In the genomic region with DNA sequence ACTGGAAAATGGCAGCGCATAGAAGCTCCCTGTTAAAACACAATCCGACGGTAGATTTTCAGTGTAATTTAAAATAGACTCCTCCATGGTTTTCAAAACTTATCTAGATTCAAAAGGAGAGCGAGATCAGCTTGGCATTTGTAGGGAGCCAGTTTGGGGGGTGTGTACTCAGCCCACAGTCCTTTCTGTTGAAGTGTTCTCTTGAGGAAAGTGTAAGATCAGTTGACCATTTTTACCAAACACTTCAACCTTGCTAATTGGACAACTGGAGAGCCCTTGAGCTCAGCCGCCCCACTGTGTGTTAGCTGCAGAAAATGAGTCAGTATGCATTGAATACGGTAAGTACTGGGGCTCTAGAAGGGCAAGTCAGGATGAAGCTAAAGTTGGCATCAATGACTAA, we compare ENCODE assay signal across 28 mouse cellular contexts. TPM values are rescaled to one million over a fixed set of nuclear protein-coding genes. Genes with fewer than 3 reads are reported as not detected.
A peak's percentile ranks its signal among the peaks of the same experiment; 100 is the strongest.
DNase-seq lines count a peak whose midpoint lies in the region; ATAC-seq and TF ChIP-seq lines count a peak whose summit lies in the region.
"Had no signal": no experiment of that assay in that cellular context is flagged by ENCODE, and none has a peak within 500 bp of the region (broad histone marks: within the 10 kb centered on the region; RNA-seq: fewer than 3 reads in every experiment).

No protein-coding gene starts in this region.

- no peak overlapping the region for H3K4me2 ChIP-seq in midbrain, embryonic 13.5 days (replicated peaks)
- no peak overlapping the region for H3K4me2 ChIP-seq in midbrain, embryonic 11.5 days
- peak overlapping the region; percentile 8; the same call in 1 of the 2 replicates for H3K4me2 ChIP-seq in forebrain, postnatal 0 days (ENCODE audit: low read depth)
- H3K4me2 ChIP-seq: heart, embryonic 12.5 days; hindbrain, embryonic 13.5 days; liver, embryonic 12.5 days; neural tube, embryonic 13.5 days had no signal

- 0 out of 2 replicates have a peak, but pooled peaks have one; percentile 34 for ATAC-seq in frontal cortex, adult (ENCODE audit: low TSS enrichment)
- ATAC-seq in midbrain, embryonic 13.5 days = no peak
- no peak for ATAC-seq in midbrain, embryonic 11.5 days (ENCODE audit: low FRiP score)
- no peak for ATAC-seq in forebrain, postnatal 0 days
- no peak for ATAC-seq in megakaryocyte progenitor cell, adult 5-6 weeks (replicated peaks; ENCODE audit: poor library complexity)
- ATAC-seq: CD4-positive, CD25-positive, alpha-beta regulatory T cell, adult 4 months; intestine, postnatal 0 days; liver, embryonic 12.5 days; liver, postnatal 0 days had no signal

- peaks cover 24% of the 10 kb centered on the region for H3K4me1 ChIP-seq in midbrain, embryonic 13.5 days (replicated peaks)
- H3K4me1 ChIP-seq in midbrain, embryonic 11.5 days (ENCODE audit: control insufficient read depth, insufficient read depth, low read length) = peaks cover 2% of the 10 kb centered on the region; the same call in 1 of the 2 replicates
- H3K4me1 ChIP-seq in forebrain, postnatal 0 days (ENCODE audit: insufficient read depth) = 0 out of 2 replicates have a peak, but pooled peaks cover 7% of the 10 kb centered on the region
- H3K4me1 ChIP-seq: heart, embryonic 12.5 days; liver, embryonic 12.5 days; megakaryocyte, embryonic 14.5 days had no signal

- TF ChIP-seq CTCF in forebrain, postnatal 0 days (IDR thresholded peaks at IDR 0.05; ENCODE audit: low read depth) = no peak

- WGBS in midbrain, embryonic 13.5 days = 39% methylated on average over 6 of the region's 6 CpGs
- 73% methylated on average over 6 of the region's 6 CpGs for WGBS in midbrain, embryonic 11.5 days
- WGBS in forebrain, postnatal 0 days = 27% methylated on average over 6 of the region's 6 CpGs

- no peak for DNase-seq in frontal cortex, postnatal 14 days (ENCODE audit: low spot score in 2 of 2)
- no peak for DNase-seq in midbrain, embryonic 11.5 days (ENCODE audit: low spot score, missing footprints)
- no peak for DNase-seq in forebrain, postnatal 0 days
- DNase-seq in gastrocnemius, postnatal 10 days = no peak
- DNase-seq: adrenal gland, postnatal 14 days; cerebellum, adult 18-20 months; cerebellum, postnatal 14 days; gastrocnemius, adult 2 months; heart, adult 2 months; heart, postnatal 4 days; kidney, adult 9 months; kidney, postnatal 10 days; layer of hippocampus, postnatal 36 days; left cerebral cortex, postnatal 4 days; liver, postnatal 0 days; right cerebral cortex, postnatal 4 days; thymus, adult 2 months had no signal

- 0 out of 2 replicates have a peak overlapping the region, but pooled peaks have one; percentile 27 for H3K27ac ChIP-seq in midbrain, embryonic 13.5 days
- no peak overlapping the region for H3K27ac ChIP-seq in midbrain, embryonic 11.5 days (ENCODE audit: low read depth, low read length)
- H3K27ac ChIP-seq in forebrain, postnatal 0 days (ENCODE audit: low read depth, low read length) = no peak overlapping the region
- H3K27ac ChIP-seq: gastrocnemius, adult 2 months; heart, adult 2 months; hindbrain, embryonic 13.5 days; liver, embryonic 12.5 days; neural tube, embryonic 13.5 days had no signal

- H3K4me3 ChIP-seq in midbrain, embryonic 13.5 days (replicated peaks) = no peak overlapping the region
- H3K4me3 ChIP-seq in midbrain, embryonic 11.5 days (ENCODE audit: low read depth, low read length) = no peak overlapping the region
- H3K4me3 ChIP-seq in forebrain, postnatal 0 days (ENCODE audit: low read depth, low read length) = no peak overlapping the region
- H3K4me3 ChIP-seq: erythroblast, embryonic 14.5 days; gastrocnemius, adult 2 months; heart, adult 2 months; heart, embryonic 12.5 days; hindbrain, embryonic 13.5 days; liver, embryonic 12.5 days; megakaryocyte, embryonic 14.5 days; neural tube, embryonic 13.5 days had no signal

- no peak overlapping the region for H3K9ac ChIP-seq in midbrain, embryonic 13.5 days (replicated peaks)
- no peak overlapping the region for H3K9ac ChIP-seq in midbrain, embryonic 11.5 days (ENCODE audit: low read length)
- H3K9ac ChIP-seq in forebrain, postnatal 0 days = no peak overlapping the region
- H3K9ac ChIP-seq: heart, embryonic 12.5 days; hindbrain, embryonic 13.5 days; liver, embryonic 12.5 days; liver, postnatal 0 days; neural tube, embryonic 13.5 days had no signal

- no peaks in the 10 kb centered on the region for H3K36me3 ChIP-seq in midbrain, embryonic 13.5 days
- H3K36me3 ChIP-seq in midbrain, embryonic 11.5 days (ENCODE audit: control insufficient read depth, insufficient read depth, low read length) = no peaks in the 10 kb centered on the region
- no peaks in the 10 kb centered on the region for H3K36me3 ChIP-seq in forebrain, postnatal 0 days (ENCODE audit: insufficient read depth)
- H3K36me3 ChIP-seq: heart, embryonic 12.5 days; hindbrain, embryonic 13.5 days; liver, embryonic 12.5 days; neural tube, embryonic 13.5 days had no signal

- H3K27me3 ChIP-seq in midbrain, embryonic 13.5 days = no peaks in the 10 kb centered on the region
- H3K27me3 ChIP-seq in midbrain, embryonic 11.5 days (ENCODE audit: control insufficient read depth, insufficient read depth, low read length) = no peaks in the 10 kb centered on the region
- H3K27me3 ChIP-seq in forebrain, postnatal 0 days (ENCODE audit: insufficient read depth, low read length) = no peaks in the 10 kb centered on the region
- H3K27me3 ChIP-seq: heart, embryonic 12.5 days; liver, embryonic 12.5 days; neural tube, embryonic 13.5 days had no signal

- 0 out of 2 replicates have a peak, but pooled peaks cover 6% of the 10 kb centered on the region for H3K9me3 ChIP-seq in midbrain, embryonic 13.5 days
- no peaks in the 10 kb centered on the region for H3K9me3 ChIP-seq in midbrain, embryonic 11.5 days (ENCODE audit: control insufficient read depth, low read length)
- H3K9me3 ChIP-seq in forebrain, postnatal 0 days (ENCODE audit: low read length) = 0 out of 2 replicates have a peak, but pooled peaks cover 3% of the 10 kb centered on the region
- H3K9me3 ChIP-seq: heart, embryonic 12.5 days; liver, embryonic 12.5 days; megakaryocyte, embryonic 14.5 days; neural tube, embryonic 13.5 days had no signal

RNA-seq across cellular contexts. Expression of a gene that starts 59.8 kb away (rescaled TPM):
- polyA plus RNA-seq in midbrain, embryonic 13.5 days (2015; fragmentation: Nextera tagmentation; extraction: Ambion mirVana) = 10.0 and 11.3 TPM in 2 replicates
- polyA plus RNA-seq in midbrain, embryonic 11.5 days (2014; fragmentation: Nextera tagmentation; extraction: Ambion mirVana) = 13.2 and 14.7 TPM in 2 replicates
- 54.0 and 57.0 TPM in 2 replicates for total RNA-seq in forebrain, postnatal 0 days (2014; rRNA removed)
- polyA plus RNA-seq in forebrain, postnatal 0 days (2015; fragmentation: Nextera tagmentation; extraction: Ambion mirVana) = 3.8 and 5.5 TPM in 2 replicates
- 52.0 and 54.5 TPM in 2 replicates for total RNA-seq in megakaryocyte progenitor cell, adult 5-6 weeks (2015)
- total RNA-seq in megakaryocyte progenitor cell, adult 5-6 weeks (2017) = 46.1 and 47.8 TPM in 2 replicates
- 10 to 100 TPM; 42.2 to 47.1 TPM for total RNA-seq in gastrocnemius, postnatal 10 days (2021)
